Mouse (Mus musculus): ENCODE measurements at regions not wholly inside any gene's neighbourhood (a gene's known extent, or its start where the extent isn't known, plus 50 kb on each side); places are given as distances from the start of the nearest gene placed in this dataset.

DNA sequence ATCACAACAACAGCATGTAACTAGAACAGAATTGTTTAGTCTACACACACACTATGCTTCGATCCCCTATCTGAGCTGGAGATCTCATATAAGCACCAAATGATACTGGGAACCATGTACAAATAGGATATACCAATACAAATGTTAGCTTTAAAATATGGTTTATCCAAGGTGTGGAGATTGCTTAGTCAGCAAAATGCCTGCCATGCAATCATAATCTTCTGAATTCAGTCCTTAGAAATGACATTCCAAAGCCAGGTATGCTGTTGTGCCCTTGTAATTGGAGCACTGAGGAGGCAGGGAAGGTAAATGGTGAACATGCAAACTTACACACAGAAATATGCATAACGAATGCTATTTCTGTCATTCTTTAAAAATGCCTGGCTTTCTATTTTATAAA, 54.0 kb upstream of the Thsd7b start:
- DNase-seq: no peak

DNA sequence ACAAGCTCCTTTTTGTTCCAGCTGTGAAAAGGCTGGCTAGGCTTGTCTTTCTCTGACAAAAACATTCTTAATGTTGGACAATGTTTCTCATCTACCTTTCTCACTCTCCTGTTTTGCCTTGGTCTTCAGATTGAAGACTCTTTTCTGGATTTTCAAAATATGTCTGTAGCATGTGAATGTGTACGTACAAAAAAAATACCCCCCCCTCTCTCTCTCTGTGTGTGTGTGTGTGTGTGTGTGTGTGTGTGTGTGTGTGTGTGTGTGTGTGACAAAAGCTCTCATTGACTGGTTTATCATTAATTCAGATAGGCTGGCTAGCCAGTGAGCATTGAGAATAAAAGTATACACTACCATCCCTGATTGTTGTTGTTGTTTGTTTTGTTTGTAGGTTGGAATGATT, 64.3 kb upstream of the Thsd7b start:
- no peak for DNase-seq

DNA sequence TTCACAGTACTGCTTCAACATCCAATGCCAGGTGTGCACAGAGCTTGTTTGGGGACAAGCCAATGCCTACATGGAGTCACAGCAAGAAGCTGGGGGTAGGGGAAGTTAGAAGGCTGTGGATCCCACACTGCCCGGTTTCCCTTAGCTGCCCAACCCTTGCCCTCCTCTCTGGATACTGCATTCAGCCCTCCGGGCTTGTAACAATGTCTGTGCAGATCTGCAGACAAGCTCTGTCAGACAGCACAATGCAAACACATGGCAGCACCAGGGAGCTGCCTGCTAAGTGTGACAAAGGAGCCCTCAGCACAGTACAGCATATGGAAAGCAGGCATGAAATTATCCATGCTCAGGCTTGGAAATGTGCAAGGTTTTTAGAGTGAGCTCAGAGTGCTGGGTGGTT, 64.7 kb upstream of the Thsd7b start:
- no peak for DNase-seq

DNA sequence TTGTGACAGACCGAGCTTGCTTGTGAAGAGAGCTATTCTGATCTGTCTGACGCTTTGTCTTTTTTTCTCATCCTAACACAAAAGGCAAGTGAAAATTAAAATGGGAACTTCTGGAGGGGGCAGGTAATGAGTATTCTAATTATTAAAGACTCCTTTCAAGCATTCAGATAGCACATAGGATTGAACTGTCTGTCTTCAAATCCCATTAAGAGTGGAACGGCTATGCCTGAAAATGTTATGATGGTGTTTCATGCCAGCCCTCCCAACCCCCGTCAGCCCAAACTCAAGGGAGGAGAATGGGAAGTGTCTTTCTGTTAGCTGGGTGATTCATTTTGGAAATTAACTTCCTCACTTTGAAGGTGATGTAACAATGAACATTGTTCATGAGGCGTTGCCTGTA, 65.4 kb upstream of the Thsd7b start:
- no peak for DNase-seq

DNA sequence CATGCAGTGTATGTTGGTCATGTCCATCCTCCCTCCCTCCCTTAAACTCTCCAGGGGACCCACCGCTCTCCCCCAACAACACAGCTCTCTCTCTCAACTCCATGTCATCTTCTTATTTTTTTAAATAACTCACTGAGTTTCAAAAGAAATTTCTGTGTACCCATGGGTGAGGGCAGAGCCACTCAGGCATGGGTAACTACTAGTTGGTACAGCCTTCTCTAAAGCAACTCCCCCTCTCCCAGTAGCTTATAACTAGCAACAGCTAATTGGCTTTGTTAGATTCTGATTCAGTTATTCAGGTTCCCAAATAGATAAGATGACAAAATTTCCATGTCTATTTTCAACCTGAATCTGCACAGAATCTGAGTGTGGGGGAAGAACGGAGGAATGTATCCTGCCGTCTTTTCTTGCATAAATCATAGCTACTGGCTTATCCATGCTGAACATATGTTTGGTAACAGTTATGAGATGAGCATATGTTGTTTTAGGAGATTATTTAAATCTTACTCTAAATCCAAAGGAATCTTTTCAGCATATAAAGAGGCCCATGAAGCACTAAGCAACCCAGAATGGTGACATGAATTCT, 92.8 kb upstream of the Thsd7b start:
- no peak for DNase-seq

DNA sequence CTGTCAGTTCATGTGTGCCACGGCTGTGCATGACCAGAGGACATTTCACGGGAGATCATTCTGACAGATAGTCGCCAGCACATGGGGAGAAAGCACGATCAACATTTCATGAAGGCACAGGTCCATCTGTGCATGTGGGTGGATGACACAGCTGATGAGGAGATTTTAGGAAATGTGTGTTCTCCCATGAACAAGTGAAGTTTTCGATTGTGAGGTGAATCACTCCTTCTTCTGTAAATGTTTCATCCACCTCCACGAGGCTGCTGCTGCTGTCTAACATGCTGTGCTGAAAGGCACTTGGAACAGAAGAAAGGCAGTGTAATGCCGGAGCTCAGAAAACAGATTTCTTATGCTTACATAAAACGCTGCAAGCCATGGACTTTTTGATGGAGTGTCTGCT, 103.2 kb upstream of the Thsd7b start:
- no peak for DNase-seq

DNA sequence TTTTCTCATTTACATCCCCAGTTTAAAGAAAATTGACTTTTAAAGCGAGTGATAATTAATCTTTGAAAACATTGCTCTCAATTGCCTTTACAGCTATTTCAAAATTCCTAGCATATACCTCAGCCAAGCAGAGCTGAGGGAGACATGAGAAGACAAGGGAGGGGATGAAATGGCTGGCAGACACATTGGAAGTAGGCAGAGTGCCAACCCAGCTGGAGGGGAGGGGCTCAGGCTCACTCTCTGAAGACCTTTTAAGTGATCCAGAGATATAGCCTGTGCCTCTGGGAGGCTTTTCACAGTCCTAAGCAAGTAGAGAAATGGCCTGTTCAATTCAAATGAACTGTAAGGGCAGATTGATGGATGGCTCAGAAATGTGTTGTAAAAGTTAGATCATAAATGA, 122.5 kb upstream of the Thsd7b start:
- DNase-seq: no peak

DNA sequence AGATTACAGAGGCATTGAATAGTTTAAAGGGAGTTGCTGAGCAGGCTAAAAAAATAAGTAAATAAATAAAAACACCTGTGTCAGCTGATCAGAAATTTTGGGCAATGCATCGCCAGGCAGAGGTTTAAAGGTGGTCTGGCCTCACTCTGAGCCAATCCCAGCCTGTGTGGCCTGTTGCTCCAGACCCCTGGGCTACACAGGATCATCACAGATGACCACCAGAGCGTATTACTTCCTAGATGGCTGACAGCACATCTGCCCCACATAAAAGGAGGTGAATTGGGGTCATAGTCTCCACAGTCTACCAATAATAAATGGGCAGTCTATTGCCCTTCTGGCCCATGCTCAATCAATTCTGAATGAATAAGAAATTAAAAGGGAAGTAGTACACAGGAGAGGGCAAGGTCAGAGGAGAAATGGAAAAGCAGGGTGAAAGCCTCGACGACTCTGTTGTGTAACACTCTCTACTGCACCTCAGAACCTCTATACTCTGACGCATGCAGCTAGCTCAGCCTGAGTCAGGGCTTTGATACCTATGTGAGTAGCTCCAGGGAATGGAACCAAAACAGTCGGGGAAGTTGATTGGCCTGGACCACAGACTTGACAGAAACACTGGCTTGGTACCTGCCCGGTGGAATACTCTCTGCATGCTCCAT, 124.2 kb upstream of the Thsd7b start:
- no peak for DNase-seq

DNA sequence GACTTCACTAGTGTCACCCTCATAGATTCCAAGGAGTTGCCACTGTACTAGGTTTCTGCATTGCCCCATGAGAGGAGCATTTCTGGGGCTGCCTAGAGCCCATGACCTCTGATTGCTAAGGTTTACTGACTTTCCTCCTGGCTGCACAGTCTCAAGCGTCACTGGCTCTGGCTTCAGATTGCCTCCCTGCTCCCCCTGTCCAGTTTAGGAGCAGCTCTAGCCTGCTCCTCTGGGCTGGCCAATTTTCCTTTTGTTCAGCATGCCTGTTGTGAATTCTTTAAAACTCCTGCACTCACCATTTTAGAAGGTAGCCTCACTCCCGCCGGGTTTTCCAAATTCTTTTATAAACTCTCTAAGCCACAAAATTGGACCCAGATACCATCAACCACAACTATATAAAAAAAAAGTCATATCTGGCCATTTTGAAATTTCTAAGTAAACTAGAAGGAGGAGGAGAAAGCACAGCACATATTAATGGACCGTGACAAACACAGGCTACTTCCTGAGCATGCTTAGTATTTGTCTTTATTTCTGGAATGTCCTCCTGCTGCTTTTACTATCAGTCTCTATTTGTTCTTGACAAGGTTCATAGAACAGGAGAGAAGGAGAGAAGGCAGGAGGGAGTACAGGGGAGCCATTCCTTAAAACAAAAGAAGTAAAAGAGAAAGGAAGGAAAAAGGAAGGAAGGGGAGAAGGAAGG, 126.6 kb upstream of the Thsd7b start:
- DNase-seq: no peak

DNA sequence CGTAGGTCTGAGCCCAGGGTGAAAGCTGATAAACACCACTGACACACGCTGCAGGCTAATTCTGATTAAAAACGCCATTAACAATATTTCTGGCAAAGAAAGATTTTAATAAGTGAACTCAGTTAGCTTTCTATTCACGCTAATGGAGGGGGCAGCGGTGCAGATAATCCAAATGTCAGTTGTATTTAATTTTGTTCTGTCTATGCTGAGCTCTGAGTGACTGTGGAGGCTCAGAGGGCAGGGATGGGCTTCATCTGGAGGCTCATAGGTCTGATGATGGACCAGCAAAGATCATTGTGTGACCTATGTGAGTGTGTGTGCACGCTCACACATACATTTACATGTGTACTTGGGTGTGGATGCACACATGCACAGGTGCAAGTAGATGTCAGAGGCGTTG, 134.3 kb upstream of the Thsd7b start:
- DNase-seq: no peak

DNA sequence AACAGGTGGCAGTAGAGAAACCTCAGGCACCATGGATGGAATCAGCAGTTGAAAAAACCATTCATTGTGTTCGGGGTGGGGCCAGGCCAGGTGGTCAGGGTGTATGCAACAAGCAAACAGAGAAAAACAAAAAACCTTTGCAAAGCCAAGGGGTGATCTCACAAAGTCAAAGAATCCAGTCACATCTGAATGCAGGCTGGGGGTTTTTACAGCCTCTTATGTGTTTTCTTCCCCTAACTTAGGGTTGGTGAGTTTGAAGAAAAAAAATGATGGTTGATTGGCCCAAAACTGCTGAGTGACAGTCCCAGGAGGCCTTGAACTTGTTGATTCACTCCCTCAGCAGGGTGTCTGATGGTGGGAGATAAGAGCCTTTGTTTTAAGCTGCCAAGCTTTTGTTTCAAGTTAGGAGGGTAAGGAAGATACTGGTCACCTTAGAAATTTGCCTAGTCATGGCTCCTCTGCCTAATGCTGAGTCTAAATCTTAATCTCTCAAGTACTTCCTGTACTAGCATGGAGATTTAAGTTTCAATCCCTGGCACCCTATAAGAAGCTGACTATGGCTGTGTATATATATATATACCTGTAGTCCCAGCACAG, 166.0 kb upstream of the Thsd7b start:
- DNase-seq: no peak

DNA sequence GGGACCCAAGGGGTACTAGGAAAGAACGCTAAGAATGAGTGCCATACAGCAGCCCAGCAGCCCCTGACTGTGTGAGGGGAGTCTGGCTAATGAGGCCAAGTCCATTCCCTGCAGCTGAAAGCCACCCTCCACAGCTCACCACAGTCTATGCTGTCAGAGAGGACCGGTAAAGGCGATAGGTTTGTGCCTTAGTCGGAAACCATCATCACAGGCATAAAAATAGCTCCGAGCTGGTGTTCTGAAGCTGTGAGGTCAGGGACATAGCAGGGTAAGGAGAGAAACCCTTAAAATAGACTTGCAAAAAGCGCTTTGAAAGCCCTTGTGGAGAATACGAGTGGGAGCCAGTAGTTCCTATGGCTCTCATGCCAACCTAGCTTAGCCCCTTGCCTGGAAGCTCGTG, 172.1 kb upstream of the Thsd7b start:
- DNase-seq: no peak

DNA sequence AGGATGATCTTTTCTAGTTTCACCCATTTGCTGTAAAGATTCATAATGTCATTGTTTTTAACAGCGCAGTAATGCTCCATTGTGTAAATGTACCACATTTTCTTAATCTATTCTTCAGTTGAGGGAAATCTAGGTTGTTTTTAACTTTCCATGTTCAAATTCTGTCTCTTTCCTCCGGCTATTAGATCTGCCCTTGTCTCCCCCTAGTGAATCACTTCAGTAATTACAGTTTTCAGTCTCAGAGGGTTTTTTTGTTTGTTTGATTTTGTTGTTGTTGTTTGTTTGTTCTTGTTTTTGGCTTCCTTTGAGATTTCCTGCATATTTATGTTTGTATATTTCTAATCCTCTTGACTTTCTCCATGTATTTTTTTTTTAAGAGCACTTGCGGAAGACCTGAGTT, 194.8 kb upstream of the Thsd7b start:
- DNase-seq: no peak

DNA sequence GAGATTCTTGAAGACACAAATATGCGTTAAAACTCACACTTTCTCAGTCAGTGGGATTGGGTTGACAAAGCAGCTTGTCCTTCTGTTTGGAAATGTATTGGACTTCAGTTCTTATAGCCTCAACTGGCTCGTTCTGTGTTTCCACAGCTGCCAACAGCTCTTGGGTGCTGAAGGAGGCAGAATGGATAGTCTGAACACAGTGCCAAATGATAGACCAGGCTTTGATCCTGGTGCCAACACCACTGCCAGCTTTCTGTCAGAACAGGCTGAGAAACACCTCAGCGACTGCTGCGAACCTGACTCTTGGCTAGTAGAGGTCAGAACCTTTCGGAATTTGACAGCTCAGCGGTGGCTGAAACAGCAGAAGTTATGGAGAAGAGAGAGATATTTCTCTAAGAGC, 215.9 kb upstream of the Thsd7b start:
- DNase-seq: no peak

DNA sequence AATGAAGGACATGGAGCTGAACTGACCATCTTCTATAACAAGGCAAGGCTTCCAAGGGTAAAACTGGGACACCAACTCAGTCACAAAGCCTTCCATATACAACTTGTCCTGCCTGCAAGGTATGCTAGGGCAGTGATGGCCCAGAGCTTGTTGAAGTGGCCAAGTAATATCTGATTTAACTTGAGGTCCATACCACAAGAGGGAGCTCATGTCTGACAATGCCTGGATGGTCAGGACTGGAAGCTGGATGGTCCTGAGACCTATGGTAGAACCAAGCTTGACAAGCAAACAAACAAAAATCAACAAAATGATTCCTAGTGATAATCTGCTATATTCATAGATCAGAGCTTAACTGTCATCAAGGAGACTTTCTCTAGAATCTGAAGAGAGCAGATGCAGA, 217.8 kb upstream of the Thsd7b start:
- DNase-seq: no peak

DNA sequence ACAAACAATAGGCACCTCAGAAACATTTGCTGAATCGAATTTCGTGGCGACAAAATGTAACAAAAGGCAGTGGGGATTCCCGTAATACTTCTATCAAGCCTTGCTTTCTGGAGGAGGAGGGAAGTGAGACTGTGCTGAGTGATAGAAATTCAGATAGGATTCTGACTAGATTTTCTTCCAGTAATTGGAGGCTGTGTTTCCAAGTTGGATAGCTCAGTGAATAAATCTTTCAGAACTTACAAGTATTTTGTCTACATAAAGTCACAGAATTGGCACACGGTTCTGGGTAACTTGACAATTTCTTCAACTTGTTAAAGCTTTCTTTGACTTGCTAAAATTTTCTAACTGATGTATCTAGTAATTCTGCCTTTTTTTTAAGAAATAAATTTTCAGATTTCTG, 239.4 kb upstream of the Thsd7b start:
- no peak for DNase-seq

DNA sequence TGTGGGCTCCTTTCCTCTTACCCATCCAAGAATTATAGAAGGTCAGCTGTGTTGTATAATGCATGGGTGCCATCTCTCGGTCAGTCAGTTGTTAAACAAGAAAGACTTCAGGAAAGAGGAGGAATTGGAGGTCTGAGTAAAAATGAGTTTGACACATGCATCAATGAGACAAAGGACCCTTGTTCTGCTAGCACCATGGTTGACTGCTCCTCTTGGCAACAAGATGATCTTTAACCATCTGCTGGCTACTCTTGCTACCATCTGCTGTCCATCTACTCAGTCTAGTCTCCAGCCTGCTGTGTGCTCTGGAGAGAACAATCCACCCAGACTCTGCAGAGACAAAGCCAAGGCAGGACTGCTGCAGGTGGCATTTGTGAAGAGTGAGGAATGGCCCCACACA, 267.2 kb upstream of the Thsd7b start:
- DNase-seq: no peak

DNA sequence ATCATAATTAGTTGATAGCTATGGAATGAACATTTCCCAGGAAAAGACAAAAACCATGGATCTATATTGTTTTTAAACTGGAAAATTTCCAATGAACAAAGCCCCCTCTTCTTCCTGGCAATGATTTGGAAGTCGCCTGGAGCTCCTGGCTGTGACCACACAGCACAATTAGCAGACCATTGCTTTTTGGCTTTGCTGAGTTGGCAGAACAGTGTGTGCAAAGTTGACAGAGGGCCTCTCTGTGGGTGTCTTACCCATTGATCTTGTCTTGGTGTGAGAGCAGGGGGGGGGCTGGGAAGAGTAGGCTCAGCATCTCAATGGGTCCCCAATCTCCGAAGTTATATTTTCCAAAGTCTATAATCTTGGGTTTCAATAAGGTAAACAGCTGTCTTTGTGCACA, 270.8 kb upstream of the Thsd7b start:
- no peak for DNase-seq

DNA sequence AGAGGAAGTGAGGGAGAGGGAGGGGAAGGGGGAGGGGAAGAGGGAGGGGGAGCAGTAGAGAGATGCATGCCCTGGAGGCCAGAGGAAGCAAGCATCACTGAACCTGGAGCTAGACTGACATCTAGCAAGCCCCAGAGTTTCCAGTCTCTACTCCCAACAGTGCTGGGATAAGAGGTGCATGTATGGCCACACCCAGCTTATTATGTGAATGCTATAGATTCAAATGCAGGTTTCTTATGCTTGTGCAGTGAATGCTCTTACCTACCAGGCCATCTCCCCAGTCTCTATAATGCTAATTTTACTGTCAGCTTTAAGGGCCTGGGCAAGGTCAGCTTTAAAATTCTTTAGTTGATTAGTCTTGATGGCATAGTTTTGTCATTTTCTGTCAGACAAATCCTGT, 271.3 kb upstream of the Thsd7b start:
- DNase-seq: no peak

DNA sequence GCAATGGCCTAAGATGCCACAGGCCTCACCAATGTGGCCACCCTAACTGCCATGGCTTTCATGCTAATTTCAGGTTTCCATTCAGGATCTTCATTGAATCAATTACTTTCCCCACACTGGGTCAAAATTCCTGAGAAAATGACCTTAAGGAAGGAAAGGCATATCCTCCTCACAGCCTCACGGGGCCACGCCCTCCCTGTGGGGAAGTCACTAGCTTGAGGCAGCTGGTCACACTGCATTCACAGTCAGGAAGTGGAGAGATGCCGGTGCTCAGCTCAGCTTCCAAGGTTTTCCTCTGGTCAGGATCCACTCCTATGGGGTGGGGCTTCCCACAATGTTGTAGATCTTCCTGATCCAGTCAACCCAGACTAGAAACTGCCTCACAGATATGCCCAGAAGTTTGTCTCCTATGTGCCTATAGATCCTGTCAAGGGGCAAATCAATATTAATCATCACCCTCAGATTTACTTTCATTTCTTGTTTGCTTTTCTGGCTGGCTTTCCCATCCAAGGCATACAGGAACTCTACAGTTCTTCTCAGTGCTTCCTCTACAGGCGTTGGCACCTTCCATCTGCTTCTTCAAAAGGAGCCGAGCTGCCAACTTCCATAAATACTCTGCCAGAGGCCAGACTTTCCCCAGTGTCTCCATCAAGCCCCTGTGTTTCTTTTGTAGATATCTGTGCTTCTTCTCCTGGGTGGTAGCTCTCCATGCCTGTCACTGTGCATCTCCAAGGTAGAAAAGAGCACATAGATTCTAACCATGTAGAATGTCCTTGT, 273.2 kb upstream of the Thsd7b start:
- no peak for DNase-seq

DNA sequence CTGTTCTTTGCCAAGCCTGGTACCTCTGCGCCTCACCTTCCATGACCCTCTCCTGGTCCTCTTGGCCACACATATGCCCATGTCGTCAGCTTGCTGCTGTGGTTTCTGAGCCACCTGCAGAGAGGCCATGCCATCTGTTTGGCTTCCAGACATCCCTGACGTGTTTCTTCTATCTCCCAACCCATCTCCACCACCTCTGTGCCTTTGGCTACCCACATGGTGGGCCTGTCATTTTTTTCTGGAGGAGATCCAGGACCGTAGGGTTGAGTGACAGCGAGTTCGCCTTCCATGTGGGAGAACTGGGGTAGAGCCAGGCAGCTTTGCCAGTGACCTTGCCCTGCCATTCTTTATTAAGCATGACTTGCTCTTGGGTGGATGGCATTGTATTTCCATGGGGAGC, 278.4 kb upstream of the Thsd7b start:
- DNase-seq: peak; percentile 6

DNA sequence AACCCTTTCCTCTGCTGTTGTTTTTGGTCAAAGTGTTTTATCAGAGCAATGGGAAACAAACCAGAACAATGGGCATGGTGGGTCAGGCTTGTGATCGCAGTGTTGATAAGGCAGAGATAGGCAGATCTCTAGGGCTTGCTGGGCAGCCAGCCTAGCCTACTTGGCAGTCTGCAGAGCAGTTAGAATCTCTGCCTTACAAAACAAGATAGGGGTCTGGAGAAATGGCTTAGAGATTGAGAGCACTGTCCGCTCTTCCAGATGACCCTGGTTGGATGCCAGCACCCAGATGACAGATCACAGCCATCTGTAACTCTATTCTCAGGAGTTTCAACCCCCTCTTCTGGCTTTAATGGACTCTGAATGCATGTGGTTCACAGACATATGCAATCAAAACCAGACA, 289.7 kb upstream of the Thsd7b start:
- DNase-seq: no peak

DNA sequence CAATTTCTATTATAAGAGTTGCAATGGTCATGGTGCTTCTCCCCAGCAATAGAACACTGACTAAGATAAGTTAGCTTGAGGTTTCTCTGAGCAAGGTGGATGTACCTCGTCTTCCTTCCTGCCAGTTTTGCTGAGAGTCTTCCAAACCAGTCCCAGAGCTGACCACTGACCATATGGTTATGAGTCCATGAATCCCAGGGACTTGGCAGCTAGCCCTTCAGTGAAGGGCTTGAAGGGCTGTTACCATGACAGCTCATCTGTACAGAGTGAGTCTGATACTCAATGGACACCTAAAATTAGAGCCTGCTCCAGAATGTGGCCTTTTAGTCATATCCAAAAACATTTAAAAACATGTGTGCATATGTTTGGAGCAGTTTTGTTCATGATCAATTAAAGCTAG, 297.5 kb upstream of the Thsd7b start:
- DNase-seq: no peak

DNA sequence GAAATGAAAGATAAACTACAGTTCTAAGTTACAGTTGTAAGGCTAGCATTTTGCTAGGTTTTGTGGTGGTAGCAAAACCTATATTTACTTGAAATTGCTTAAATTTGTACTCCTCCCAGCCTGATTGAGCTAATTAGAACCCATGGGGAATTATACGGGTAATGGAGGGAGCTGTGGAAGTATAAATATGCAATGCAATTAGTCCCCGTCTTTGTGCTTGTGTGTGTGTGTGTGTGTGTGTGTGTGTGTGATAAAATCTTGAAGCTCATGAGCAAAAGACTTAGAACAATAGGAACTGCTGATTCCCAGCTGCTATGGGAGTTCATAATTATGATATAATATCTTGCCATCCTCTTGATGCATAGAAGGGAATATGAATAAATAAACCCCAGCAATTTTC, 321.7 kb upstream of the Thsd7b start:
- no peak for DNase-seq
